Mouse (Mus musculus) intestine, embryonic 14.5 days (tissue): ENCODE results near the gene Bpnt1. TPM values are rescaled to one million over a fixed set of nuclear protein-coding genes. Genes with fewer than 3 reads are reported as not detected.

Experiments used
- ATAC-seq: fragments of 200-750 bp; cut with Nextera tagmentation; replicated peaks from 2 replicates; pipeline ENCODE4 v1.8.0; 2017; ENCODE audit warnings: low read depth, moderate number of reproducible peaks, moderate TSS enrichment, moderate library complexity; ENCODE audit not compliant: low FRiP score, low TSS enrichment
- DNase-seq: peaks from one replicate; pipeline ENCODE4 v3.0.0-alpha.2; 2018; ENCODE audit warnings: low spot score
- H3K27ac ChIP-seq: fragments of 300-500 bp; sonication (generic); 2 replicates; pipeline ENCODE4 v1.5.1; 2014; ENCODE audit warnings: low read depth, mild to moderate bottlenecking, control low read depth
- H3K27me3 ChIP-seq: fragments of 300-500 bp; sonication (generic); replicated peaks from 2 replicates; pipeline ENCODE4 v1.6.1; 2014; ENCODE audit warnings: low read length, control low read depth; ENCODE audit not compliant: control insufficient read depth, insufficient read depth
- H3K36me3 ChIP-seq: fragments of 300-500 bp; sonication (generic); 2 replicates; pipeline ENCODE4 v1.6.1; 2014; ENCODE audit warnings: low read length, control low read depth; ENCODE audit not compliant: control insufficient read depth, insufficient read depth
- H3K4me1 ChIP-seq: fragments of 300-500 bp; sonication (generic); replicated peaks from 2 replicates; pipeline ENCODE4 v1.6.1; 2014; ENCODE audit warnings: low read length, control low read depth, mixed read lengths; ENCODE audit not compliant: control insufficient read depth, insufficient read depth
- H3K4me2 ChIP-seq: fragments of 300-500 bp; sonication (generic); 2 replicates; pipeline ENCODE4 v1.6.1; 2014; ENCODE audit warnings: low read length
- H3K4me3 ChIP-seq: fragments of 300-500 bp; sonication (generic); 2 replicates; pipeline ENCODE4 v1.5.1; 2014; ENCODE audit warnings: low read depth, low read length, control low read depth, mixed read lengths
- H3K9ac ChIP-seq: fragments of 300-500 bp; sonication (generic); 2 replicates; pipeline ENCODE4 v1.6.1; 2014; ENCODE audit warnings: mild to moderate bottlenecking, low read length
- H3K9me3 ChIP-seq: fragments of 300-500 bp; sonication (generic); 2 replicates; pipeline ENCODE4 v1.6.1; 2016; ENCODE audit warnings: low read length, control low read depth; ENCODE audit not compliant: control insufficient read depth
- WGBS: fragments of 180-500 bp; shearing (Covaris S2); extraction: QIAGEN DNeasy Blood & Tissue Kit; methylation state at CpG from one replicate; pipeline ENCODE4 v1.1.7; 2014; 5-methylcytosine and 5-hydroxymethylcytosine counted together
- microRNA counts: library from miRNA; unstranded; fragments of <30 nt; microRNA quantifications from one replicate; lab custom pipeline; 2016
- microRNA-seq: library from miRNA; unstranded; fragments of <30 nt; microRNA quantifications from one replicate; pipeline ENCODE4, GENCODE M21; 2016
- polyA plus RNA-seq: library from polyadenylated mRNA; unstranded; fragments of >200 nt; fragmentation: Nextera tagmentation; extraction: Ambion mirVana; gene quantifications from 2 replicates; pipeline ENCODE4 v1.2.1, GENCODE M21; 2014

Bpnt1 gene
- polyA plus RNA-seq, 1 experiment from 2014 or later = 52.3 TPM

DNA sequence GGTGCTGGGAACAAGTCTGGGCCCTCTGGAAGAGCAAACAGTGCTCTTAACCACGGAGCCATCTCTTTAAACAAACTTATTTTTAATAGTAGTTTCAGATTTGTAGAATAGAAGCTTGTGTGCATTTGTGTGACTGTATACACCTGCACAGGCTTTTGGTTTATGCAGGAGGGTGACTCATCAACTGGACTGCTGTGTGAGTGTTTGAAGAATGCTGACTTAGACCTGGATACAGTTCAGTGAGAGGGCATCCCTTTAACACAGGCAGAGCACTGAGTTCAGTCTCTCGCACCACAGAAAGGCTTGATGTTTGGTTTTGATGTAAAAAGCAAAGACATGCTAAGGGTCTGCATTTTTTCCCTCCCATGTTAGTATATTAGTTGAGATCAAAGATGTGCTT, 45.5 kb downstream of the Bpnt1 start:
- Histone ChIP-seq H3K27ac (no peak overlapping the region), H3K4me1 (no peaks in the 10 kb centered on the region), H3K4me2 (no peak overlapping the region), H3K9me3 (no peaks in the 10 kb centered on the region), H3K27me3 (no peaks in the 10 kb centered on the region), H3K9ac (no peak overlapping the region), H3K4me3 (no peak overlapping the region), H3K36me3 (peaks cover 98% of the 10 kb centered on the region)
- ATAC-seq (no peak), DNase-seq (no peak)
- whole genome bisulfite sequencing = 95% methylated on average over 2 of the region's 2 CpGs

DNA sequence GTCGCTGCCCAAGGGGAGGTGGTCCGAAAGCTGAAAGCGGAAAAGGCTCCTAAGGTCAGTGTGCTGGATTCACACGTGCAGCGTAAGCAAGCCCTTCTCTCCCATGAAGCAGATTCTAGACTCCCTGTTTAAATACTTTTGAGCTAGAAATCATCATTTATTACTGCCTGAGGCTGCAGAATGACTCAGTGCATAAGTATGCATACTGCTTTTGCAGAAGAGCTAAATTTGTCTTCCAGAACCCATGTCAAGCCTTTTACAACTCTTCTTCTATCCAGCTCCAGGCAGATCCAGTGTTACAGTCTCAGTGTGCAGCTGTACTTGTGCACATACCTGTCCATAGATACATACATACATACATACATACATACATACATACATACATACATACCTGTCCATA, 69.7 kb downstream of the Bpnt1 start:
- ATAC-seq = no peak
- no peak overlapping the region for H3K4me3 ChIP-seq
- H3K9ac ChIP-seq = no peak overlapping the region
- no peak for DNase-seq
- peaks cover 80% of the 10 kb centered on the region for H3K36me3 ChIP-seq
- H3K4me2 ChIP-seq = no peak overlapping the region
- no peaks in the 10 kb centered on the region for H3K27me3 ChIP-seq
- H3K9me3 ChIP-seq = no peaks in the 10 kb centered on the region
- 92% methylated on average over 5 of the region's 5 CpGs for WGBS
- no peaks in the 10 kb centered on the region for H3K4me1 ChIP-seq
- H3K27ac ChIP-seq = no peak overlapping the region

GRCm38 (mm10) chr1:185404021-185404420, 72.1 kb downstream of the Bpnt1 start:
- Histone ChIP-seq H3K4me3 (no peak overlapping the region), H3K36me3 (peaks cover 83% of the 10 kb centered on the region), H3K4me1 (no peaks in the 10 kb centered on the region), H3K27ac (no peak overlapping the region), H3K4me2 (no peak overlapping the region), H3K9me3 (no peaks in the 10 kb centered on the region), H3K9ac (no peak overlapping the region), H3K27me3 (no peaks in the 10 kb centered on the region)
- ATAC-seq (no peak), DNase-seq (no peak)
- WGBS = 32% methylated on average over 2 of the region's 2 CpGs

DNA sequence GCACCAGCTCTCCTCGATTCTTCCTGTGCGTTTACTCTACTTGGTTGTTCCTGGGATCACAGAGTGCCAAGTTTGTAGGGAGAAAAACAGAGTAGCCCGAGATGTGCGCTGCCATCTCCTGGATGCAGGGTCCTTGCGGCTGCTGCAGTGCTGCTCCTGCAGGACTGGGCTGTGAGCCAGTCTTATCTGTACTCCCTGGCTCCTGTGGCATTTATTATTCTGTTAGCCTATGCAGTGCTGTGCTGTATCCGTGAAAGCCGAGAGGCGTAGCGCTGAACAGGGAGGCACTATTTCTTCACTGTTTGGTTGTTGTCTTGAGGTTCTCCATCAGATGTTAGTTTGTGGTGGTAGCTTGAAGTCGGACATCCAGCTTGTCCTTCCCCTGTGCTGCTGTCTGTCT, 74.0 kb downstream of the Bpnt1 start:
- DNase-seq (no peak), ATAC-seq (no peak)
- no peak overlapping the region for H3K4me2 ChIP-seq
- H3K27me3 ChIP-seq = no peaks in the 10 kb centered on the region
- H3K4me3 ChIP-seq = no peak overlapping the region
- no peak overlapping the region for H3K9ac ChIP-seq
- 90% methylated on average over 10 of the region's 10 CpGs for WGBS
- no peaks in the 10 kb centered on the region for H3K9me3 ChIP-seq
- H3K27ac ChIP-seq = no peak overlapping the region
- H3K4me1 ChIP-seq = no peaks in the 10 kb centered on the region
- H3K36me3 ChIP-seq = peaks cover 88% of the 10 kb centered on the region

MicroRNAs within 50 kb of the gene (microRNA counts, 519-probe panel; counts per million panel counts)
- microRNA mmu-miR-194 (lab: Ali Mortazavi, UCI) = 4,763 counts per million, percentile 80 among the panel's probes with 10 or more counts

Small RNAs within 50 kb of the gene (microRNA-seq; reads per million reads assigned to microRNA genes)
- gene Mir194-1 (794 reads per million, percentile 77 among the genes with 10 or more reads in this experiment), gene Mir215 (3,754 reads per million, percentile 89 among the genes with 10 or more reads in this experiment)

Other genes with a start within 250 kb of the Bpnt1 start
- 26.1 and 29.8 TPM in 2 replicates for gene Rab3gap2, start 128.0 kb upstream of the Bpnt1 start, polyA plus RNA-seq
- gene Iars2, start 2.8 kb upstream of the Bpnt1 start, polyA plus RNA-seq = 46.3 and 52.7 TPM in 2 replicates
- 143 and 149 TPM in 2 replicates for gene Eprs, start 30.9 kb downstream of the Bpnt1 start, polyA plus RNA-seq
- gene Slc30a10, start 122.7 kb downstream of the Bpnt1 start, polyA plus RNA-seq = 1.1 and 1.2 TPM in 2 replicates